Mouse (Mus musculus) ES-E14 (cell line): ENCODE data around the gene Ski.

Experiments
- CHD2 ChIP-seq: IDR thresholded peaks from 2 replicates; pipeline ENCODE4 v1.6.1; 2014; ENCODE audit warnings: mild to moderate bottlenecking, low read depth, low read length, inconsistent platforms
- HCFC1 ChIP-seq: IDR thresholded peaks from 2 replicates; pipeline ENCODE4 v1.6.1; 2012; ENCODE audit warnings: low read length, inconsistent platforms, borderline replicate concordance; ENCODE audit not compliant: insufficient read depth
- MAFK ChIP-seq: IDR thresholded peaks from 2 replicates; pipeline ENCODE4 v1.6.1; 2014; ENCODE audit warnings: mild to moderate bottlenecking, low read depth, low read length, inconsistent platforms; ENCODE audit not compliant: insufficient read depth
- ZC3H11A ChIP-seq: IDR thresholded peaks from 2 replicates; pipeline ENCODE4 v1.6.1; 2012; ENCODE audit warnings: low read depth, mild to moderate bottlenecking, inconsistent platforms, low read length, borderline replicate concordance
- ZNF384 ChIP-seq: IDR thresholded peaks from 2 replicates; pipeline ENCODE4 v1.6.1; 2012; ENCODE audit warnings: low read depth, low read length, inconsistent platforms

GRCm38 (mm10) chr4:155220213-155221100 is 1.9 kb downstream of the Ski start:
- no peak for TF ChIP-seq ZNF384
- TF ChIP-seq ZC3H11A: no peak
- no peak for TF ChIP-seq MAFK
- no peak for TF ChIP-seq CHD2
- TF ChIP-seq HCFC1: no peak
